Mouse (Mus musculus): ENCODE measurements around the gene Bag6. TPM values are rescaled to one million over a fixed set of nuclear protein-coding genes. Genes with fewer than 3 reads are reported as not detected.

Bag6 gene
- polyA plus RNA-seq, 1 experiment from 2014 or later, result 37.5 TPM

GRCm38 (mm10) chr17:35096597-35096996, 38.4 kb upstream of the Bag6 start:
- Histone ChIP-seq H3K27me3 (ENCODE audit: control insufficient read depth, insufficient read depth, low read length) (no peaks in the 10 kb centered on the region), H3K4me2 (ENCODE audit: low read depth, low read length) (no peak overlapping the region), H3K36me3 (ENCODE audit: control insufficient read depth, insufficient read depth) (peaks cover 45% of the 10 kb centered on the region), H3K4me1 (ENCODE audit: control insufficient read depth, insufficient read depth, low read length) (no peaks in the 10 kb centered on the region), H3K9me3 (replicated peaks; ENCODE audit: control insufficient read depth, low read length) (no peaks in the 10 kb centered on the region), H3K9ac (ENCODE audit: low read length) (no peak overlapping the region; the same call in 1 of the 2 replicates), H3K4me3 (ENCODE audit: low read length) (no peak overlapping the region), H3K27ac (ENCODE audit: low read length) (no peak overlapping the region)
- 89% methylated on average over 12 of the region's 12 CpGs for WGBS
- no peak for ATAC-seq (replicated peaks; ENCODE audit: extremely low read depth, insufficient read depth, low FRiP score)

- WGBS, result 89% methylated on average over 12 of the region's 12 CpGs
- peaks cover 47% of the 10 kb centered on the region for H3K36me3 ChIP-seq (ENCODE audit: control insufficient read depth, insufficient read depth)
- H3K9me3 ChIP-seq (replicated peaks; ENCODE audit: control insufficient read depth, low read length), result no peaks in the 10 kb centered on the region
- H3K27me3 ChIP-seq (ENCODE audit: control insufficient read depth, insufficient read depth, low read length), result no peaks in the 10 kb centered on the region
- no peak overlapping the region for H3K4me2 ChIP-seq (ENCODE audit: low read depth, low read length)
- H3K27ac ChIP-seq (ENCODE audit: low read length), result no peak overlapping the region
- no peaks in the 10 kb centered on the region for H3K4me1 ChIP-seq (ENCODE audit: control insufficient read depth, insufficient read depth, low read length)
- ATAC-seq (replicated peaks; ENCODE audit: extremely low read depth, insufficient read depth, low FRiP score), result no peak
- H3K4me3 ChIP-seq (ENCODE audit: low read length), result no peak overlapping the region
- no peak overlapping the region for H3K9ac ChIP-seq (ENCODE audit: low read length)
Measured at GRCm38 (mm10) chr17:35097164-35097655, 37.8 kb upstream of the Bag6 start.

- peaks cover 39% of the 10 kb centered on the region for H3K36me3 ChIP-seq (ENCODE audit: control insufficient read depth, insufficient read depth)
- 57% methylated on average over 10 of the region's 10 CpGs for WGBS
Measured at GRCm38 (mm10) chr17:35100196-35100765, 34.7 kb upstream of the Bag6 start.

GRCm38 (mm10) chr17:35101161-35101560, 33.8 kb upstream of the Bag6 start:
- Histone ChIP-seq H3K27me3 (ENCODE audit: control insufficient read depth, insufficient read depth, low read length) (no peaks in the 10 kb centered on the region), H3K4me2 (ENCODE audit: low read depth, low read length) (no peak overlapping the region), H3K4me3 (ENCODE audit: low read length) (no peak overlapping the region), H3K27ac (ENCODE audit: low read length) (no peak overlapping the region), H3K9ac (ENCODE audit: low read length) (no peak overlapping the region), H3K9me3 (replicated peaks; ENCODE audit: control insufficient read depth, low read length) (no peaks in the 10 kb centered on the region), H3K36me3 (ENCODE audit: control insufficient read depth, insufficient read depth) (peaks cover 39% of the 10 kb centered on the region), H3K4me1 (ENCODE audit: control insufficient read depth, insufficient read depth, low read length) (peaks cover 4% of the 10 kb centered on the region; the same call in 1 of the 2 replicates)
- no peak for ATAC-seq (replicated peaks; ENCODE audit: extremely low read depth, insufficient read depth, low FRiP score)
- WGBS, result 83% methylated on average over 11 of the region's 11 CpGs

More at GRCm38 (mm10) chr17:35100196-35100765, 34.7 kb upstream of the Bag6 start:
- H3K4me1 ChIP-seq (ENCODE audit: control insufficient read depth, insufficient read depth, low read length), result peaks cover 2% of the 10 kb centered on the region; the same call in 1 of the 2 replicates
- H3K4me2 ChIP-seq (ENCODE audit: low read depth, low read length), result no peak overlapping the region
- no peak for ATAC-seq (replicated peaks; ENCODE audit: extremely low read depth, insufficient read depth, low FRiP score)
- H3K4me3 ChIP-seq (ENCODE audit: low read length), result no peak overlapping the region
- H3K27ac ChIP-seq (ENCODE audit: low read length), result no peak overlapping the region
- no peaks in the 10 kb centered on the region for H3K27me3 ChIP-seq (ENCODE audit: control insufficient read depth, insufficient read depth, low read length)
- no peak overlapping the region for H3K9ac ChIP-seq (ENCODE audit: low read length)
- no peaks in the 10 kb centered on the region for H3K9me3 ChIP-seq (replicated peaks; ENCODE audit: control insufficient read depth, low read length)

- no peaks in the 10 kb centered on the region for H3K27me3 ChIP-seq (ENCODE audit: control insufficient read depth, insufficient read depth, low read length)
- no peak overlapping the region for H3K27ac ChIP-seq (ENCODE audit: low read length)
- H3K4me2 ChIP-seq (ENCODE audit: low read depth, low read length), result no peak overlapping the region
- no peak overlapping the region for H3K4me3 ChIP-seq (ENCODE audit: low read length)
- H3K4me1 ChIP-seq (ENCODE audit: control insufficient read depth, insufficient read depth, low read length), result peaks cover 6% of the 10 kb centered on the region; the same call in 1 of the 2 replicates
- peaks cover 32% of the 10 kb centered on the region for H3K36me3 ChIP-seq (ENCODE audit: control insufficient read depth, insufficient read depth)
- H3K9me3 ChIP-seq (replicated peaks; ENCODE audit: control insufficient read depth, low read length), result no peaks in the 10 kb centered on the region
- whole genome bisulfite sequencing, result 54% methylated on average over 8 of the region's 8 CpGs
- ATAC-seq (replicated peaks; ENCODE audit: extremely low read depth, insufficient read depth, low FRiP score), result no peak
- H3K9ac ChIP-seq (ENCODE audit: low read length), result no peak overlapping the region
Measured at GRCm38 (mm10) chr17:35102299-35102698, 32.7 kb upstream of the Bag6 start.

- 46% methylated on average over 6 of the region's 6 CpGs for WGBS
- H3K9ac ChIP-seq (ENCODE audit: low read length), result no peak overlapping the region
- no peak overlapping the region for H3K4me3 ChIP-seq (ENCODE audit: low read length)
- H3K36me3 ChIP-seq (ENCODE audit: control insufficient read depth, insufficient read depth), result peaks cover 28% of the 10 kb centered on the region
- no peak for ATAC-seq (replicated peaks; ENCODE audit: extremely low read depth, insufficient read depth, low FRiP score)
- no peaks in the 10 kb centered on the region for H3K9me3 ChIP-seq (replicated peaks; ENCODE audit: control insufficient read depth, low read length)
- no peak overlapping the region for H3K27ac ChIP-seq (ENCODE audit: low read length)
- no peaks in the 10 kb centered on the region for H3K27me3 ChIP-seq (ENCODE audit: control insufficient read depth, insufficient read depth, low read length)
- H3K4me2 ChIP-seq (ENCODE audit: low read depth, low read length), result no peak overlapping the region
- H3K4me1 ChIP-seq (ENCODE audit: control insufficient read depth, insufficient read depth, low read length), result peaks cover 6% of the 10 kb centered on the region; the same call in 1 of the 2 replicates
Measured at GRCm38 (mm10) chr17:35103221-35103690, 31.7 kb upstream of the Bag6 start.

- WGBS, result 83% methylated on average over 7 of the region's 7 CpGs
- H3K27ac ChIP-seq (ENCODE audit: low read length), result no peak overlapping the region
- peaks cover 22% of the 10 kb centered on the region for H3K36me3 ChIP-seq (ENCODE audit: control insufficient read depth, insufficient read depth)
Measured at GRCm38 (mm10) chr17:35104079-35104478, 30.9 kb upstream of the Bag6 start.

GRCm38 (mm10) chr17:35104754-35105153, 30.2 kb upstream of the Bag6 start:
- WGBS, result 54% methylated on average over 6 of the region's 6 CpGs

More at GRCm38 (mm10) chr17:35104079-35104478, 30.9 kb upstream of the Bag6 start:
- Histone ChIP-seq H3K9me3 (replicated peaks; ENCODE audit: control insufficient read depth, low read length) (no peaks in the 10 kb centered on the region), H3K4me3 (ENCODE audit: low read length) (no peak overlapping the region), H3K4me2 (ENCODE audit: low read depth, low read length) (no peak overlapping the region), H3K9ac (ENCODE audit: low read length) (no peak overlapping the region), H3K4me1 (ENCODE audit: control insufficient read depth, insufficient read depth, low read length) (peaks cover 6% of the 10 kb centered on the region; the same call in 1 of the 2 replicates), H3K27me3 (ENCODE audit: control insufficient read depth, insufficient read depth, low read length) (no peaks in the 10 kb centered on the region)
- no peak for ATAC-seq (replicated peaks; ENCODE audit: extremely low read depth, insufficient read depth, low FRiP score)

GRCm38 (mm10) chr17:35105740-35106389, 29.1 kb upstream of the Bag6 start:
- ATAC-seq (replicated peaks; ENCODE audit: extremely low read depth, insufficient read depth, low FRiP score), result no peak
- no peak overlapping the region for H3K4me3 ChIP-seq (ENCODE audit: low read length)
- WGBS, result 28% methylated on average over 13 of the region's 13 CpGs
- H3K4me1 ChIP-seq (ENCODE audit: control insufficient read depth, insufficient read depth, low read length), result peaks cover 6% of the 10 kb centered on the region; the same call in 1 of the 2 replicates
- no peak overlapping the region for H3K9ac ChIP-seq (ENCODE audit: low read length)
- H3K9me3 ChIP-seq (replicated peaks; ENCODE audit: control insufficient read depth, low read length), result no peaks in the 10 kb centered on the region
- H3K36me3 ChIP-seq (ENCODE audit: control insufficient read depth, insufficient read depth), result peaks cover 12% of the 10 kb centered on the region
- no peak overlapping the region for H3K4me2 ChIP-seq (ENCODE audit: low read depth, low read length)
- H3K27ac ChIP-seq (ENCODE audit: low read length), result no peak overlapping the region
- no peaks in the 10 kb centered on the region for H3K27me3 ChIP-seq (ENCODE audit: control insufficient read depth, insufficient read depth, low read length)

More at GRCm38 (mm10) chr17:35104754-35105153, 30.2 kb upstream of the Bag6 start:
- Histone ChIP-seq H3K4me3 (ENCODE audit: low read length) (no peak overlapping the region), H3K27me3 (ENCODE audit: control insufficient read depth, insufficient read depth, low read length) (no peaks in the 10 kb centered on the region), H3K9ac (ENCODE audit: low read length) (no peak overlapping the region), H3K36me3 (ENCODE audit: control insufficient read depth, insufficient read depth) (peaks cover 18% of the 10 kb centered on the region), H3K9me3 (replicated peaks; ENCODE audit: control insufficient read depth, low read length) (no peaks in the 10 kb centered on the region), H3K27ac (ENCODE audit: low read length) (no peak overlapping the region), H3K4me2 (ENCODE audit: low read depth, low read length) (no peak overlapping the region), H3K4me1 (ENCODE audit: control insufficient read depth, insufficient read depth, low read length) (peaks cover 6% of the 10 kb centered on the region; the same call in 1 of the 2 replicates)
- no peak for ATAC-seq (replicated peaks; ENCODE audit: extremely low read depth, insufficient read depth, low FRiP score)
